Mouse (Mus musculus): ENCODE data around the gene Lrrc19. TPM values are rescaled to one million over a fixed set of nuclear protein-coding genes. Genes with fewer than 3 reads are reported as not detected.

The Lrrc19 gene
- polyA plus RNA-seq, 1 experiment from 2014 or later: 0.21 TPM

MicroRNA genes within 50 kb of the gene (microRNA counts, 519-probe panel; counts per million panel counts)
- microRNA mmu-miR-872: 2,728 counts per million, percentile 65 among the panel's probes with 10 or more counts

Small RNA genes lying within 50 kb of the gene (microRNA-seq; reads per million reads assigned to microRNA genes)
- 1,411 reads per million, percentile 81 among the genes with 10 or more reads in this experiment for gene Mir872

Other genes starting within 250 kb of the Lrrc19 start
- gene Gm10306, start 93.6 kb downstream of the Lrrc19 start, polyA plus RNA-seq (2015; fragmentation: Nextera tagmentation; extraction: Ambion mirVana): not detected in 2 replicates
- 9.5 and 10.0 TPM in 2 replicates for gene Caap1, start 93.3 kb downstream of the Lrrc19 start, polyA plus RNA-seq (2015; fragmentation: Nextera tagmentation; extraction: Ambion mirVana)
- gene Plaa, start 46.9 kb downstream of the Lrrc19 start, polyA plus RNA-seq (2015; fragmentation: Nextera tagmentation; extraction: Ambion mirVana): 48.3 and 49.5 TPM in 2 replicates
- gene Ift74, start 35.7 kb downstream of the Lrrc19 start, polyA plus RNA-seq (2015; fragmentation: Nextera tagmentation; extraction: Ambion mirVana): 12.3 and 13.9 TPM in 2 replicates
- gene Tek, start 89.1 kb upstream of the Lrrc19 start, polyA plus RNA-seq (2015; fragmentation: Nextera tagmentation; extraction: Ambion mirVana): 37.1 and 45.3 TPM in 2 replicates